Mouse (Mus musculus): ENCODE data around the gene Mymx.

- TF ChIP-seq CTCF (conservative IDR thresholded peaks at IDR 0.05; ENCODE audit: low read length) (no peak), NANOG (IDR thresholded peaks at IDR 0.05; ENCODE audit: borderline replicate concordance, low read length) (no peak), POU5F1 (IDR thresholded peaks at IDR 0.05; ENCODE audit: borderline replicate concordance, low read length) (no peak)
Measured at GRCm38 (mm10) chr17:45602984-45603383, 1.1 kb upstream of the Mymx start.
